Mouse (Mus musculus) kidney, adult 2 months (tissue): Measurements from ENCODE around the gene Akap6. TPM values are rescaled to one million over a fixed set of nuclear protein-coding genes. Genes with fewer than 3 reads are reported as not detected.

ENCODE experiments used
- DNase-seq: peaks from one replicate; pipeline ENCODE4 v3.0.0; 2021
- H3K27ac ChIP-seq: fragments of 200-500 bp; 2 replicates; pipeline ENCODE4 v1.5.1; 2012; ENCODE audit warnings: low read depth, low read length, control low read depth, inconsistent platforms; ENCODE audit not compliant: insufficient read depth
- H3K27me3 ChIP-seq: fragments of 200-500 bp; replicated peaks from 2 replicates; pipeline ENCODE4 v1.6.1; 2012; ENCODE audit warnings: mild to moderate bottlenecking, moderate library complexity, low read length, inconsistent platforms; ENCODE audit not compliant: control insufficient read depth, insufficient read depth
- H3K36me3 ChIP-seq: fragments of 200-500 bp; 2 replicates; pipeline ENCODE4 v1.6.1; 2012; ENCODE audit warnings: mild to moderate bottlenecking, moderate library complexity, low read length, inconsistent platforms; ENCODE audit not compliant: control insufficient read depth, insufficient read depth
- H3K4me1 ChIP-seq: fragments of 200-500 bp; 2 replicates; pipeline ENCODE4 v1.6.1; 2011; ENCODE audit warnings: low read length; ENCODE audit not compliant: control insufficient read depth, insufficient read depth
- H3K4me3 ChIP-seq: fragments of 200-500 bp; 2 replicates; pipeline ENCODE4 v1.5.1; 2011; ENCODE audit warnings: mild to moderate bottlenecking, low read depth, low read length, control low read depth; ENCODE audit not compliant: insufficient read depth
- CTCF ChIP-seq: fragments of 200-500 bp; conservative IDR thresholded peaks from 2 replicates; pipeline ENCODE4 v1.5.1; 2011; ENCODE audit warnings: low read depth, mild to moderate bottlenecking, control low read depth, low read length, moderate library complexity, mixed read lengths; ENCODE audit not compliant: insufficient read depth, insufficient read length
- POLR2A ChIP-seq: fragments of 200-500 bp; IDR thresholded peaks from one replicate; pipeline ENCODE4 v1.6.1; 2011; ENCODE audit warnings: low read depth, low read length, control low read depth
- whole genome bisulfite sequencing: fragments of 180-500 bp; shearing (Covaris S2); methylation state at CpG from one replicate; pipeline ENCODE4 v1.1.7; 2018; 5-methylcytosine and 5-hydroxymethylcytosine counted together
- polyA plus RNA-seq: library from polyadenylated mRNA; depleted of rRNA; stranded (reverse); fragments of >200 nt; gene quantifications from 2 replicates; pipeline ENCODE4 v1.2.3, GENCODE M21; 2012; rRNA removed

Akap6 gene
- polyA plus RNA-seq = 0.22 and 0.25 TPM in 2 replicates

DNA sequence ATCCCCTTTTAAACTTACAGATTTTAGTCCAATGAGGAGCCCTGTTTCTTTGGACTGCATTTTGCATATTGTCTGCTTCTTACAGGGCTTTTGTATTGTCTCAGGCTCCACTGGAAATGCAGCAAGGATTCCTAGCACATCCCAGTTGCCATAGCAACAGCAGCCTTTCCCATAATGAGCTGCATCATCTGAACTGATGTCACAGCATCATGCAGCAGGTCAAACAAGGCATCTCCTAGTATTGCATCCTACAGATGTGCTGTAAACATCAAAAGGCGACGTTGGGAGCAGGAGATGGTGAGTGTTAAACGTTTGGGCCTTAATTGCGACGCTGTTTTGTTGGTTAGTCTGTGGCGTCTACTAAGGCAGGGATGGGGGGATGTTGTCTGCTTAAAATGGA is at the start of gene Akap6:
TSS of gene Akap6 (plus strand) at position 238 of the 400 bp plus-strand sequence.
- Histone ChIP-seq H3K27me3 (no peaks in the 10 kb centered on the region), H3K27ac (no peak within 1 kb of the TSS), H3K36me3 (no peaks in the 10 kb centered on the region), H3K4me3 (no peak within 1 kb of the TSS), H3K4me1 (no peaks in the 10 kb centered on the region)
- TF ChIP-seq CTCF (no peak), POLR2A (no peak)
- WGBS = 69% methylated on average over 6 of the region's 6 CpGs
- DNase-seq = no peak

DNA sequence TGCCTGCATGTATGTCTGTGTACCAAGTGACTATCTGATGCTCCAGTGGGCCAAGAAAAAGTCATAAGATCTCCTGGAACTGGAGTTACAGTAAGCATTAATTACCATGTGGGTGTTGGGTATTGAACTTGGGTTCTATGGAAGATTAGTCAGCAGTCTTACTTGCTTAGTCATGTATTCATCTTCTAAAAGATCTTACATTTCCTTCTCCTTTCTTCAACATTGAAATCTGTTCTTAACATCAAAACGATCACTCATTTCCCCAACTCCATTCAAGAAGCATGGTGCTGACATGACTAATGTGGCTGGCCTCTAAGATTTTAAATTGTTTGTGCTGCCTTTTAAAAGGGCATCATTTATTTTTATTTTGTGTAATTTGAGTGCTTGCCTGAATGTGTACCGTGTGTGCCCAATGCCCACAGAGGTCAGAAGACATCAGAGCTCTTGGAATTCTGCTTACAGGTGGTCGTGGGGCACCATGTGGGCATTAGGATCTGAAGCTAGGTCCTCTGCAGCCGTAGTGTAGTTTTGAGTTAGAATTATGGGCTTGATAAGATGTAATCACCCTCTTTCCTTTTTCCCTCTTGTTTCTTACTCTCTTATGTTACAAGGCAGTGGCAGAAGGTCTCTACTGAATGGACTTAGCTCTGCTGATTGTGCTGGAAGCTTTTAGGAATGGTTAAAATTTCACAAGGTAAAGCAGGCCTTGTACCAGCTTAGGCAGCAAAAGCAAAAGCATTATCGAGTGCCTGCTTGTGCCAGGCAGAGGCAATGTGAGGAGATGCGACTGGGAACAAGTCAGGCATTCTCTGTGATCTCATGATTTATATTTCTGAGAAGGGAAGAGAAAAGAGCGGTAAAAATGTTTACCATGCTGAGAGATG is 36.0 kb upstream of the Akap6 start:
- WGBS = 49% methylated on average over 7 of the region's 7 CpGs
- TF ChIP-seq CTCF (no peak), POLR2A (no peak)

DNA sequence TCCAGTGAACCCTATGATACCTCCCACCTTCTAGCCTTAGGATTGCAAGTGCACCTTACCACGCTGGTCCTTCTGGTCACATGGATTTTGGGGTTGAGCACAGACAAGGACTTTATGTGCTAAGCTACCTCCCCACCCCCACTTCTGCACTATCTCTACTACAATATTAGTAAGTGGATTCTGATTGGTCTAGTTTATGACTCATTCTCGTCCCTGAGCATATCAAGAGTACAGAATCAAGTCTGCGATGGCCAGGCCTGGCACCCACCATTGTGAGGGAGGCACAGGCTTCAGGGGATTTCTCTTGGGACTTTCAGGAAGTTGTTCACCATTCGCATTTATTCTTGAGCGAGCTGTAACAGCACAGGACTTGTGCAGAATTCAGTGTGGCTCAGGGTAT is 34.2 kb upstream of the Akap6 start:
- Histone ChIP-seq H3K27me3 (no peaks in the 10 kb centered on the region), H3K36me3 (no peaks in the 10 kb centered on the region), H3K4me1 (no peaks in the 10 kb centered on the region), H3K4me3 (no peak overlapping the region), H3K27ac (no peak overlapping the region)
- no peak for DNase-seq
- 79% methylated on average over 5 of the region's 5 CpGs for WGBS
- no peak for TF ChIP-seq CTCF
- TF ChIP-seq POLR2A = no peak

More for the DNA sequence above, 36.0 kb upstream of the Akap6 start:
- DNase-seq = peak; percentile 74
- no peaks in the 10 kb centered on the region for H3K27me3 ChIP-seq
- H3K4me1 ChIP-seq = no peaks in the 10 kb centered on the region
- no peaks in the 10 kb centered on the region for H3K36me3 ChIP-seq
- no peak overlapping the region for H3K27ac ChIP-seq
- H3K4me3 ChIP-seq = no peak overlapping the region

DNA sequence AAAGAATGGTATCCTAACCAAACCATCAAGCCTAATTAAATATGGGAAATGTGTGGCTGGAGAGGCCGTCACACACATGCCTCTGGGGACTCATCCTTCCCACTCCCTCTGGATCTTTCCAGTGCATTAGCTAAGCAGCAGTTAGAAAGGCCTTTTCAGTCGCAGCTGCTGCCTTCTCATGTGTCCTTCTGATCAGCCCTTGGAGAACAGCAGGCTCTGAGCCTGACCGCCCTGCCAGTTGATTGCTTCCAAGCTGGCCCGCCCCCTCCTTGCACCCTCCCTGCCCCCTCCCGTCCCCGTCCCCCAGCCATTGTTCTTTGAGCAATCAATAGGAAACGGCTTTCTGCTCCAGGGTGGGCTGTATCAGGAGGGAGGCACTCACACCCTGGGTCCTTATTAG is 27.7 kb upstream of the Akap6 start:
- Histone ChIP-seq H3K4me3 (no peak overlapping the region), H3K36me3 (no peaks in the 10 kb centered on the region), H3K27ac (no peak overlapping the region), H3K27me3 (no peaks in the 10 kb centered on the region), H3K4me1 (no peaks in the 10 kb centered on the region)
- TF ChIP-seq POLR2A (no peak), CTCF (no peak)
- no peak for DNase-seq
- WGBS = 22% methylated on average over 7 of the region's 7 CpGs

DNA sequence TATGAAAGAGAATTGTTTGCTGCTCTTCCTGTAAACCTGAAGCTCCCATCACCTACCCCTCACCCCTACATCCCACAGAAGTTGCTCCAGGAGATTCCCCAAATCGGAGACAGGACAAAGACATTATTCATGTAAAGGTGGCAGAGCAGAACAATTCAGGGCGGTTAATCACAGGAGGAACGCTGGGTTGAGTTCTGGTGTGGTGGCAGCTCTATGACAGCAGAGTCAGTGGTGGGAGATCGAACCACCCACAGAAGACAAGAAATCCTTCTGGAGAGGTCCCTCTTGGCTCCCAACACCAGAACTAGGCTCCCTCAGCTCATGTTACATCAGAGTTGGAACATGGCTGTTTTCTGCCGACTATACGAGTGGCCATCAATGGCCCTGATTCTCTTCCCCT is 27.2 kb upstream of the Akap6 start:
- WGBS = 44% methylated on average over 6 of the region's 6 CpGs
- TF ChIP-seq CTCF (no peak), POLR2A (no peak)
- Histone ChIP-seq H3K27me3 (no peaks in the 10 kb centered on the region), H3K27ac (no peak overlapping the region), H3K4me1 (no peaks in the 10 kb centered on the region), H3K36me3 (no peaks in the 10 kb centered on the region), H3K4me3 (no peak overlapping the region)
- no peak for DNase-seq

DNA sequence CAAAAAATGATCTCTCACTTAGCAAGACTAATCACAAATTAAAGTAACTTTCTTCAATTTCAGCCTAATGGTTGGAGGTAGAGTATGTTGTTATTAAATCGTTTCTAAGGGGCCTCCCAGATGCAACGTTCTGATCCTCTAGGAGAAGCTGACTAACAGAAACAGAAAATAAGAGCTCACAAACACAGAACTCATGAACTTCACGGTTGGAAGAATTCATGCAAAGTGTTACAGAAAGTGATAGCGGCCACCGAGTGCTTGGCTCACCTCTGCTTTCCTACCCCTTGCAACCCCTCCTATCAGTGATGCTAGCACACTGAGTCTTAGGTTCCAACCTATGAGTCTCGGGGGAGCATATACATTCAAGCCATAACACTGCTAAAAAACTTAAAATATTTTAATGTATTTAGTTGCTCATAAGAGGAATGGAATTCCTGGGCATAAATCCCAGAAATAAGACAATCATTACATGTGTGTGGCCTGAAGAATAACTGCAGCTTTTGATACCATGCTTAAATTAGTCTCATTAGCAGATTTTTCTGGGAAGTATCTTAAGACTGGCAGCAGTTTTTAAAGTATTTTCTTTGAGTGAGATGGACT is 25.7 kb upstream of the Akap6 start:
- Histone ChIP-seq H3K4me1 (no peaks in the 10 kb centered on the region), H3K27ac (no peak overlapping the region), H3K27me3 (no peaks in the 10 kb centered on the region), H3K4me3 (no peak overlapping the region), H3K36me3 (no peaks in the 10 kb centered on the region)
- no peak for TF ChIP-seq POLR2A
- no peak for TF ChIP-seq CTCF
- no peak for DNase-seq
- WGBS = 47% methylated on average over 6 of the region's 6 CpGs

DNA sequence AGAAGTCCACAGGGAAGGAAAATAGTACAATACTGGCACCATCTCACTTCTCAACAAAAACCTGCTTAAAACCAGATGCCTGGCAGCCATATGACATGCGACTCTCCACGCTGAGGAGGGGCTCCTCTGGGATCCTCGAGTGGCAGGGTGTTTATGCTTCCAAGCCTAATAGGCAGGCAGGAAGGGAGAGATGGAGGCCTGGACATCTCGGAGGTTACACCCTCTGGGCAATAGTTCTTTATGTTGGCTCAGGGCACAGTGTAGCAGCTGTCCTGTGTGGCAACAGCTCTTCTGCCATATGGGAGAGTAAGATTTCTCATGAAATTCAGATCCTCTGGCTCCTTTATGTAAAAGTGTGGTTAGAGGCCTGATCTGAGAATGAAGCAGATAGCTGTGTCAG is 24.2 kb upstream of the Akap6 start:
- Histone ChIP-seq H3K27me3 (no peaks in the 10 kb centered on the region), H3K36me3 (no peaks in the 10 kb centered on the region), H3K27ac (no peak overlapping the region), H3K4me1 (no peaks in the 10 kb centered on the region), H3K4me3 (no peak overlapping the region)
- TF ChIP-seq POLR2A (no peak), CTCF (no peak)
- DNase-seq = no peak
- WGBS = 68% methylated on average over 4 of the region's 4 CpGs
